Mouse (Mus musculus) midbrain, postnatal 0 days (tissue): Measurements from ENCODE around the gene Tex14. TPM values are rescaled to one million over a fixed set of nuclear protein-coding genes. Genes with fewer than 3 reads are reported as not detected.

Experiments used
- ATAC-seq: fragments of 200-750 bp; cut with Nextera tagmentation; 2 replicates; pipeline ENCODE4 v1.8.0; 2017; ENCODE audit warnings: moderate number of reproducible peaks, mild to moderate bottlenecking, moderate TSS enrichment, moderate library complexity; ENCODE audit not compliant: low FRiP score
- DNase-seq: peaks from one replicate; pipeline ENCODE4 v3.0.0-alpha.2; 2015; ENCODE audit warnings: low spot score
- H3K27ac ChIP-seq: fragments of 300-500 bp; sonication (generic); 2 replicates; pipeline ENCODE4 v1.5.1; 2014; ENCODE audit warnings: low read depth, mild to moderate bottlenecking, low read length, mixed read lengths
- H3K27me3 ChIP-seq: fragments of 300-500 bp; sonication (generic); 2 replicates; pipeline ENCODE4 v1.6.1; 2014; ENCODE audit warnings: low read length, control low read depth, mixed read lengths; ENCODE audit not compliant: insufficient read depth
- H3K36me3 ChIP-seq: fragments of 300-500 bp; sonication (generic); 2 replicates; pipeline ENCODE4 v1.6.1; 2014; ENCODE audit warnings: low read length, control low read depth, mixed read lengths; ENCODE audit not compliant: insufficient read depth
- H3K4me1 ChIP-seq: fragments of 300-500 bp; sonication (generic); 2 replicates; pipeline ENCODE4 v1.6.1; 2014; ENCODE audit warnings: mild to moderate bottlenecking, control low read depth, antibody characterized with exemption, low read length, mixed read lengths; ENCODE audit not compliant: insufficient read depth
- H3K4me2 ChIP-seq: fragments of 300-500 bp; sonication (generic); 2 replicates; pipeline ENCODE4 v1.6.1; 2014; ENCODE audit warnings: low read depth, mild to moderate bottlenecking, low read length, mixed read lengths; ENCODE audit not compliant: poor library complexity, severe bottlenecking
- H3K4me3 ChIP-seq: fragments of 300-500 bp; sonication (generic); 2 replicates; pipeline ENCODE4 v1.5.1; 2014; ENCODE audit warnings: low read depth, mild to moderate bottlenecking, low read length, moderate library complexity
- H3K9ac ChIP-seq: fragments of 300-500 bp; sonication (generic); replicated peaks from 2 replicates; pipeline ENCODE4 v1.6.1; 2014; ENCODE audit warnings: mild to moderate bottlenecking, low read length, moderate library complexity, mixed read lengths; ENCODE audit not compliant: poor library complexity, severe bottlenecking
- H3K9me3 ChIP-seq: fragments of 300-500 bp; sonication (generic); 2 replicates; pipeline ENCODE4 v1.6.1; 2016; ENCODE audit warnings: low read length, control low read depth
- CTCF ChIP-seq: IDR thresholded peaks from 2 replicates; pipeline ENCODE4 v1.5.1; 2016; ENCODE audit warnings: antibody characterized with exemption, mild to moderate bottlenecking
- WGBS: fragments of 180-500 bp; shearing (Covaris S2); extraction: QIAGEN DNeasy Blood & Tissue Kit; methylation state at CpG from one replicate; pipeline ENCODE4 v1.1.7; 2014; 5-methylcytosine and 5-hydroxymethylcytosine counted together
- polyA plus RNA-seq: library from polyadenylated mRNA; unstranded; fragments of >200 nt; fragmentation: Nextera tagmentation; extraction: Ambion mirVana; gene quantifications from 2 replicates; pipeline ENCODE4 v1.2.1, GENCODE M21; 2015
- total RNA-seq: library from RNA; depleted of rRNA; stranded (reverse); fragments of >200 nt; gene quantifications from 2 replicates; pipeline ENCODE4 v1.2.3, GENCODE M21; 2014

The Tex14 gene
- total and polyA plus RNA-seq, 2 experiments from 2014 or later = 0.35 to 0.66 TPM

DNA sequence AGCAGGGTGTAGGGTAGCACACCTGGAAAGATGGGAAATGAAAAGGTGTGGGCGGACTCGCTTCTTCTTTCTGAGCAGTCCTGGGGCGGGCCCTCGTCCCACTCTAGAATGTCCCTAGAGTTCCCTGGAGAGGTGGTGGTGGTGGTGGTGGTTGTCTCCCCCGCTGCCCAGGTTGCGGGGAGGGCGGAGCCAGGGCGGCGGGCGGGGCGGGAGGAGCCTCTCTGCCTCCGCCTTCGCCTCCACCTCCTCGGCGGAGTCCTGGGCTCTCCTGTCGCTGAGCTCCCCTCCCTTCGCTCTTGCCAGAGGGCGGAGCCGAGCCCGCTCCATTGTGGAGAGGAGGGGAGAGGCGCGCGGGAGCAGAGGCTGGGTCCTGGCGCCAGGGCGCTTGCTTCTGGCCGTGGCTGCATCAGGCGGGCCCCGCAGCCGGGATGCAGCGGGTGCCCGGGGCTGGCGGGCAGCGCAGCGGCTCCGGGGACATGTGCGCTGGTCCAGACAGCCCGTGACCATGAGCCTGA lies 190.5 kb downstream of the Tex14 start:
- Histone ChIP-seq H3K4me1 (peaks cover 12% of the 10 kb centered on the region), H3K36me3 (peaks cover 30% of the 10 kb centered on the region), H3K9me3 (no peaks in the 10 kb centered on the region), H3K4me3 (peak overlapping the region; percentile 64), H3K9ac (peak overlapping the region; percentile 79), H3K27ac (peak overlapping the region; percentile 79), H3K4me2 (peak overlapping the region; percentile 79), H3K27me3 (no peaks in the 10 kb centered on the region)
- peak; percentile 25; the same call in 1 of the 2 replicates for ATAC-seq
- 2% methylated on average over 21 of the region's 37 CpGs for WGBS
- peak; percentile 16; the same call in 1 of the 2 replicates for TF ChIP-seq CTCF
- DNase-seq = peak; percentile 90

DNA sequence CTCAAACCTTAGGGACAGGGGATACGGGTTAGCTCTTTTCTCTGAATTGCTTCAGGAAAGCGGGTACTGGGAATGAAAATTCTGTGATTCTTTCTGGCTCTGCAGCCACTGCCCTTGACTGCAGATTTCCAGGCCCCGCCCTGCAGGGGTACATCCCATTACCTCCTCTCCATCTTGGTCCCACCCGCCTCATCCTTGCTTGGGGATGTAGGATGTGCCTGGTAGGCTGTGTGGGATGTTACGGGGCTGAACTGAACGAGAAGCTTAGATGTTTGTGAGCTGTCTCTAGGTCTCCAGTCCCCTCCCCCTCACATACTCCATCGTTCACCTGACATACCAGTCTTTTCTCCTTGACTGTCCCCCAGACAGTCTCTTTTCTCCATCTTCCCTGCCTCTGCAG lies 191.1 kb downstream of the Tex14 start:
- ATAC-seq = no peak
- WGBS = 4% methylated on average over 7 of the region's 7 CpGs
- peaks cover 8% of the 10 kb centered on the region for H3K4me1 ChIP-seq
- no peaks in the 10 kb centered on the region for H3K9me3 ChIP-seq
- no peak for TF ChIP-seq CTCF
- peak overlapping the region; percentile 79 for H3K4me2 ChIP-seq
- no peaks in the 10 kb centered on the region for H3K27me3 ChIP-seq
- DNase-seq = peak; percentile 22
- H3K27ac ChIP-seq = peak overlapping the region; percentile 79
- H3K36me3 ChIP-seq = peaks cover 36% of the 10 kb centered on the region
- H3K4me3 ChIP-seq = peak overlapping the region; percentile 64
- peak overlapping the region; percentile 79 for H3K9ac ChIP-seq

DNA sequence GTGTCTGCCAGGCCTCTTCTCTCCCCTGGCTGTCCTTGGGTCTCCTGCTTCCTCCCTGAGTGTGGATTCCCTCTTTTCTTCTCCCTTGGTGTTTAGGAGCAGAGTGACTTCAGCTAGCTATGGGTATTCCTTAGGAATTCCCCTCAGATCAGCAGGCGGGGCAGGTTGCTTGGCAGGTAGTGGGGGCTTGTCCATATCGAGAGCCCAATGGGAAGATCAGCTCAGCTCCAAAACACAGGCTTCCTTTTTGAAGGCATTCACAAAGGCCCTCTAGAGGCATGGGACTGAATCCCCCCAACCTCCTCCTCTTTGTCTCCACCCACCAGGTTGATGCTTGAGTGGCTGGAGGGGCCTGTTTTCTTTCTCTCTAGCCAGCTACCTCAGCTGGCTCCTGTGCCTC lies 191.6 kb downstream of the Tex14 start:
- peak; percentile 48 for TF ChIP-seq CTCF
- H3K27ac ChIP-seq = peak overlapping the region; percentile 79
- H3K9me3 ChIP-seq = no peaks in the 10 kb centered on the region
- H3K27me3 ChIP-seq = no peaks in the 10 kb centered on the region
- H3K4me2 ChIP-seq = peak overlapping the region; percentile 79
- no peak for ATAC-seq
- WGBS = 21% methylated on average over 2 of the region's 2 CpGs
- DNase-seq = peak; percentile 71
- H3K36me3 ChIP-seq = peaks cover 39% of the 10 kb centered on the region
- peaks cover 8% of the 10 kb centered on the region for H3K4me1 ChIP-seq
- peak overlapping the region; percentile 79 for H3K9ac ChIP-seq
- peak overlapping the region; percentile 64 for H3K4me3 ChIP-seq

DNA sequence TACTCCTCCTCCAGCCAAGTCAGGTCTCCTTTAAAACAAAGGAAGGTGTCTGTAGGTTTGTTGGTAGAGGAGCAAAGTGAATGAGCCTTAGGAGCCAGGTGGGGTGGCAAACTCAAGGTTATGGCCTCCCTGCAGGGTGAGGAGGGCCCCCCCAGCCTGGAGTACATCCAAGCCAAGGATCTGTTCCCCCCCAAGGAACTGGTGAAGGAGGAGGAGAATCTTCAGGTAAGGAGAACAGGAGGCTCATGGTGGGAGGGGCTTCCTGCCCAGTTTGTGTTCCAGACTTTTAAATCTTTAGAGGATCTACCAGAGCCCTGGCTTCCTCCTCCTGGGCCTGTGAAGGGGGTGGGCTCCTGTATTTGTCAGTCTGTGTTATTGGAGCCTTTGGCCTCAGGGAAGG lies 192.2 kb downstream of the Tex14 start:
- Histone ChIP-seq H3K9ac (peak overlapping the region; percentile 79; the same call in 1 of the 2 replicates), H3K36me3 (peaks cover 44% of the 10 kb centered on the region), H3K27me3 (no peaks in the 10 kb centered on the region), H3K9me3 (no peaks in the 10 kb centered on the region), H3K4me1 (peaks cover 8% of the 10 kb centered on the region), H3K4me3 (peak overlapping the region; percentile 64), H3K27ac (peak overlapping the region; percentile 79), H3K4me2 (peak overlapping the region; percentile 79)
- TF ChIP-seq CTCF = no peak
- DNase-seq (no peak), ATAC-seq (no peak)

DNA sequence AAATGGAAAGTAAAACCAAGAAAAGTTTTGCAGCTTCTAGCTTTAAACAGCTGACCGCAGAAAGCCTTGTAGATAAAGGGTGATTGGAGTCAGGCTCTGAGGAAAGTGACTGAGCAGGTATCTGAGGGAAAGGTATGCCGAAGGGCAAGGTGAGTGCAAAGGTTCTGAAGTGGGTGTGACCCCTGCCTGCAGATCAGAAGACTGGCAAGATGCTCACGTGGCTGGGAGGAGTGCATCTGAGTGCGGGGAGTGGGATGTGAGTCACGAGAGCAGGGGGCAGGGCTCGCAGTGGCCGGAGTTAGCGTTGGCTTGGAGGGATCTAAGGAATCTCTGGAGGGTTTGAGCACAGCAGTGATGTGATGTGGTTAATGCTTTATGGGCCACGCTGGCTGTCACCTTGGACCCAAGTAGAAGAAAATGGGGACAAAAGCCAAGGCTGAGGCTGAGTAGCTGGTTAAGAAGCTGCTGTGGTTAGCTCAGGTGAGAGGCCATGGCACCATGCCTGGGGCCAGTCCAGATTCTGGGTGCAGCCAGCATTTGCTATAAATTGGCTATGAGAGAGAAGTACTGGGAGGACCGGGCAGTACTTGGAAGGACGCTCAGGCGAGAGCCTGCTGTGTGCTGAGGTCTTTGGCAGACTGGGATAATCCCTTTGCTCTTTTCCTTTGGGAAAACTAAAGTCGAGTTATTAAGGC lies 194.7 kb downstream of the Tex14 start:
- no peak for TF ChIP-seq CTCF
- no peak overlapping the region for H3K9ac ChIP-seq
- H3K4me3 ChIP-seq = no peak overlapping the region
- no peak for ATAC-seq
- H3K4me2 ChIP-seq = no peak overlapping the region
- no peaks in the 10 kb centered on the region for H3K27me3 ChIP-seq
- WGBS = 84% methylated on average over 13 of the region's 13 CpGs
- H3K4me1 ChIP-seq = no peaks in the 10 kb centered on the region
- peaks cover 68% of the 10 kb centered on the region for H3K36me3 ChIP-seq
- no peak for DNase-seq
- no peak overlapping the region for H3K27ac ChIP-seq
- no peaks in the 10 kb centered on the region for H3K9me3 ChIP-seq

DNA sequence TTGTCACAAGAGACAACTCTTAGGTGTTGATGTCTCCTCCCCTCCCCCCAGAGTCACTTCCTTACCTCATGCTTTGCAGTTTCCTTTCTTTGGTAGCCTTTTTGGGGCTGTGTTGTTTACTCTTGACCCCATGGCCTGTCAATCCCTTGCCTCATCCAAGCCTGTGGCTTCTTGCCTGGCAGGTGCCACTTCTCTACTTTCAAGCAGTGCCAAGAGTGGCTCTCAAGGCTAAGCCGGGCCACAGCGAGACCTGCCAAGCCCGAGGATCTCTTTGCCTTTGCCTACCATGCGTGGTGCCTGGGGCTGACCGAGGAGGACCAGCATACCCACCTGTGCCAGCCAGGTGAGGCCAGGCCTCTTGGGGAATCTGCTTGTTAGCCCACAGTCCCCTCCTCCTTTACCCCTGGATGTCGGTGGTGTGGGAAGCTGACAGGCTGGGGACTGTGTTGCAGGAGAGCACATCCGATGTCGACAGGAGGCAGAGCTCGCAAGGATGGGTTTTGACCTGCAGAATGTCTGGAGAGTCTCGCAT lies 195.5 kb downstream of the Tex14 start:
- Histone ChIP-seq H3K4me1 (no peaks in the 10 kb centered on the region), H3K27me3 (no peaks in the 10 kb centered on the region), H3K27ac (no peak overlapping the region), H3K9me3 (no peaks in the 10 kb centered on the region), H3K4me3 (no peak overlapping the region), H3K4me2 (no peak overlapping the region), H3K9ac (no peak overlapping the region), H3K36me3 (peaks cover 77% of the 10 kb centered on the region)
- DNase-seq (no peak), ATAC-seq (no peak)
- no peak for TF ChIP-seq CTCF
- WGBS = 93% methylated on average over 10 of the region's 10 CpGs
